Mouse (Mus musculus) liver, adult 2 months (tissue): ENCODE results near the gene Pcgf5.

Source experiments
- CTCF ChIP-seq: fragments of 200-500 bp; IDR thresholded peaks from 2 replicates; pipeline ENCODE4 v1.5.1; 2011; ENCODE audit warnings: low read depth, low read length, control low read depth
- POLR2A ChIP-seq: fragments of 200-500 bp; IDR thresholded peaks from 2 replicates; pipeline ENCODE4 v1.6.1; 2011; ENCODE audit warnings: low read length, control low read depth; ENCODE audit not compliant: insufficient read depth; ENCODE audit errors: extremely low read depth

DNA sequence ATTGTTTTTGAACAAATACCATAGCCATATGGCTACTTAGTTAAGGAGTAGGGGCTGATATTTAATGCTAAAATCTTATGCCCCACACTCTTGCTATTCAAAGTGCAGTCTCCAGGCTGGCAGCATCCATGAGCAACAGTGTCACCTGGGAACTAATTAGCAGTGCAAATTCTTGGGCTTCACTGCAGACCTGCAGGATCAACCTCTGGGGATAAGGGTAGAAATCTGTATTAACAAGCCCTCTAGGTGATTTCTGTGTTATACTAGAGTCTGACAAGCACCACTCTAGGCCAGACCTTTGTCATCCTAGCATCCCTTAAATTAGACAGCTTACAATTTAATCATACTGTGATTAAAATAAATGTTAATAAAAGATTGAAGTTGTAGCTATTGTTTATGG is 71.8 kb downstream of the Pcgf5 start:
- TF ChIP-seq CTCF (no peak), POLR2A (no peak)
